Mouse (Mus musculus) R1 (cell line): Measurements from ENCODE around the gene Il20ra.
"Not testable (repeated sequence)": the region's sequence is repeated elsewhere in the genome, so short reads cannot be mapped to it uniquely, and the experiment has no call there.

Source experiments
- DNase-seq: peaks from one replicate; pipeline ENCODE4 v3.0.0-alpha.2; 2018; ENCODE audit warnings: low read depth, low spot score

The Il20ra gene

GRCm38 (mm10) chr10:19712421-19712836 lies at the start of gene Il20ra:
Gene Il20ra, plus strand, starts transcription at chr10:19712570.
- peak; percentile 49 for DNase-seq

- DNase-seq, result no peak
Measured at GRCm38 (mm10) chr10:19668973-19669372, 43.4 kb upstream of the Il20ra start.

GRCm38 (mm10) chr10:19672015-19672414 lies 40.4 kb upstream of the Il20ra start:
- DNase-seq, result no peak

- DNase-seq, result no peak
Measured at GRCm38 (mm10) chr10:19673146-19673545, 39.2 kb upstream of the Il20ra start.

GRCm38 (mm10) chr10:19687686-19688085 lies 24.7 kb upstream of the Il20ra start:
- DNase-seq, result no peak

GRCm38 (mm10) chr10:19691287-19691686 lies 21.1 kb upstream of the Il20ra start:
- no peak for DNase-seq

- DNase-seq, result no peak
Measured at GRCm38 (mm10) chr10:19691771-19692170, 20.6 kb upstream of the Il20ra start.

GRCm38 (mm10) chr10:19692332-19692731 lies 20.0 kb upstream of the Il20ra start:
- DNase-seq, result no peak

- peak; percentile 58 for DNase-seq
Measured at GRCm38 (mm10) chr10:19692988-19693387, 19.4 kb upstream of the Il20ra start.

- no peak for DNase-seq
Measured at GRCm38 (mm10) chr10:19693629-19694028, 18.7 kb upstream of the Il20ra start.

GRCm38 (mm10) chr10:19699331-19699730 lies 13.0 kb upstream of the Il20ra start:
- no peak for DNase-seq

- DNase-seq, result no peak
Measured at GRCm38 (mm10) chr10:19704445-19704844, 7.9 kb upstream of the Il20ra start.

- no peak for DNase-seq
Measured at GRCm38 (mm10) chr10:19707768-19708167, 4.6 kb upstream of the Il20ra start.

GRCm38 (mm10) chr10:19708277-19709070 lies 3.9 kb upstream of the Il20ra start:
- DNase-seq, result peak; percentile 85

GRCm38 (mm10) chr10:19711020-19711419 lies 1.4 kb upstream of the Il20ra start:
- DNase-seq, result no peak

GRCm38 (mm10) chr10:19711551-19712171 lies 709 bp upstream of the Il20ra start:
- DNase-seq, result peak; percentile 67

- no peak for DNase-seq
Measured at GRCm38 (mm10) chr10:19718627-19719026, 6.3 kb downstream of the Il20ra start.

GRCm38 (mm10) chr10:19722320-19722719 lies 9.9 kb downstream of the Il20ra start:
- no peak for DNase-seq

GRCm38 (mm10) chr10:19724158-19724832 lies 11.9 kb downstream of the Il20ra start:
- peak; percentile 13 for DNase-seq

- DNase-seq, result not testable (repeated sequence)
Measured at GRCm38 (mm10) chr10:19738442-19738841, 26.1 kb downstream of the Il20ra start.

- DNase-seq, result no peak
Measured at GRCm38 (mm10) chr10:19745662-19746061, 33.3 kb downstream of the Il20ra start.

GRCm38 (mm10) chr10:19746156-19746555 lies 33.8 kb downstream of the Il20ra start:
- no peak for DNase-seq
